Mouse (Mus musculus) spleen, adult 2 months (tissue): Measurements from ENCODE around the gene Gm8127.
"Not testable (repeated sequence)": the region's sequence is repeated elsewhere in the genome, so short reads cannot be mapped to it uniquely, and the experiment has no call there.

Experiments
- CTCF ChIP-seq: fragments of 200-500 bp; IDR thresholded peaks from 2 replicates; pipeline ENCODE4 v1.5.1; 2011; ENCODE audit warnings: mild to moderate bottlenecking, inconsistent platforms; ENCODE audit not compliant: insufficient read depth, insufficient read length, insufficient replicate concordance; ENCODE audit errors: extremely low read depth
- POLR2A ChIP-seq: fragments of 200-500 bp; IDR thresholded peaks from 2 replicates; pipeline ENCODE4 v1.6.1; 2011; ENCODE audit warnings: low read depth, low read length, inconsistent platforms

DNA sequence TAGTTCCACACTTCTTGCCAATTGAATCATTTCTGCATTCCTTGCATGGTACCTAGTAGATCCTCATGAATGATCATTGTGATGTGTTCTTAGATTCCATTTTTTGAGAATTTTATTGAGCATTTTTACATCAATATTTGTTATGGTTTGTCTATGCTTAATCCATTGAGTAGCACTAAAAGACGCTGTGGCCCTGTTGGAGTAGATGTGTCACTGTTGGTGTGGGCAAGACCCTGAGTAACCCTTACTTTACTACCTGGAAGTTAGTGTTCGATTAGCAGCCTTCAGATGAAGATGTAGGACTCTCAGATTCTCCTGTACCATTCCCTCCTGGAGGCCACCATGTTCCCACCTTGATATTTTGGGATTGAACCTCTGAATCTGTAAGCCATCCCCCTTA is 35.0 kb upstream of the Gm8127 start:
- not testable (repeated sequence) for TF ChIP-seq CTCF, POLR2A
